Mouse (Mus musculus) erythroblast, embryonic 14.5 days (primary cell): Measurements from ENCODE around the gene Itpk1.

Experiments
- GATA1 ChIP-seq: IDR thresholded peaks from 2 replicates; pipeline ENCODE4 v1.6.1; 2012; ENCODE audit warnings: low read length, inconsistent platforms, mixed read lengths
- TAL1 ChIP-seq: IDR thresholded peaks from 3 replicates; pipeline ENCODE4 v1.6.1; 2012; ENCODE audit warnings: low read length, inconsistent platforms, mixed read lengths

- TF ChIP-seq GATA1 (no peak), TAL1 (no peak)
Observed at GRCm38 (mm10) chr12:102553705-102554275, 150.9 kb downstream of the Itpk1 start.
